Mouse (Mus musculus) granulocyte monocyte progenitor cell, adult 5-6 weeks (primary cell): ENCODE measurements at regions not wholly inside any gene's neighbourhood (a gene's known extent, or its start where the extent isn't known, plus 50 kb on each side); places are given as distances from the start of the nearest gene placed in this dataset.
"Not testable (repeated sequence)": the region's sequence is repeated elsewhere in the genome, so short reads cannot be mapped to it uniquely, and the experiment has no call there.

ENCODE experiments used
- ATAC-seq: replicated peaks from 2 replicates; pipeline ENCODE4 v1.8.0; 2016; ENCODE audit warnings: mild to moderate bottlenecking, moderate TSS enrichment, inconsistent platforms; ENCODE audit not compliant: poor library complexity, severe bottlenecking

GRCm38 (mm10) chr7:60492028-60492995, 352.3 kb upstream of the Snrpn start:
- ATAC-seq: not testable (repeated sequence)

- ATAC-seq: not testable (repeated sequence)
These were observed 347.9 kb upstream of the Snrpn start for GRCm38 (mm10) chr7:60487839-60488454.

- ATAC-seq: not testable (repeated sequence)
These were observed 310.1 kb upstream of the Snrpn start for GRCm38 (mm10) chr7:60450074-60450603.

GRCm38 (mm10) chr7:60449239-60450073, 309.4 kb upstream of the Snrpn start:
- not testable (repeated sequence) for ATAC-seq

GRCm38 (mm10) chr7:60438781-60439180, 298.8 kb upstream of the Snrpn start:
- ATAC-seq: no peak

- ATAC-seq: peak; percentile 59
These were observed 251.2 kb upstream of the Snrpn start for GRCm38 (mm10) chr7:60391011-60391863.

GRCm38 (mm10) chr7:60386957-60387356, 246.9 kb upstream of the Snrpn start:
- ATAC-seq: not testable (repeated sequence)

GRCm38 (mm10) chr7:60374001-60374400, 234.0 kb upstream of the Snrpn start:
- not testable (repeated sequence) for ATAC-seq

GRCm38 (mm10) chr7:60352206-60352605, 212.2 kb upstream of the Snrpn start:
- not testable (repeated sequence) for ATAC-seq
